Mouse (Mus musculus) kidney, adult 18-20 months (tissue): Measurements from ENCODE around the gene Lingo2.

ENCODE experiments used
- DNase-seq: peaks from one replicate; pipeline ENCODE4 v3.0.0; 2021

The Lingo2 gene

GRCm38 (mm10) chr4:36951150-36951954 is at the start of gene Lingo2:
Gene Lingo2, minus strand, starts transcription at chr4:36951747.
- no peak for DNase-seq

DNA sequence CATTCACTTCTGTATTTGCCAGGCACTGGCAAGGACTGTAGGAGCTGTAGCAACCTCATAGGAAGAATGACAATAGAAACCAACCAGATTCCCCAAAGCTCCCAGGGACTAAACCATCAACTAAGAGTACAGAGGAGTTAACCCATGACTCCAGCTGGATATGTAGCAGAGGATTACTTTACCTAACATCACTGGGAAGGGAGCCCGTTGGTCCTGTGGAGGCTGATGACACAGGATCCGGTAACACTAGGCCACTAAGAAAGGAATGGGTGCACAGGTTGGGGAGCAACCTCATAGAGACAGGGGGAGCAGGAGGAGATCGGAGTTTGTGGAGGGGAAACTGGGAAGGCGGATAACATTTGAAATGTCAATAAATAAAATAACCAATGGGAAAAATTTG is 21.8 kb upstream of the Lingo2 start:
- no peak for DNase-seq

GRCm38 (mm10) chr4:36952431-36953429 is 1.2 kb upstream of the Lingo2 start:
- DNase-seq, result no peak

DNA sequence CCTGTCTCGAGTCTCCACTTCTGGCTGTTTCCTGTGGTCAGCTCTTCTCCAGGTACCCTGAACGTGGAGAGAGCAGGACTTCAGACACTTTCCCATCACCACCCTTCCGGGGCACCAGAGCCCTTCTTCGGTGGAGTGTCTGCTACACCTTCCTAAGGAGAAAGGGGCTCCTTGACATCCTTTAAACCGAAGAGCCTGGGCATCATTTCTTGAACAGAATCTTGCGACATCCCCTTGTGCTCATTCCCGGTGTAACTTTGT is 338 bp upstream of the Lingo2 start:
- no peak for DNase-seq

DNA sequence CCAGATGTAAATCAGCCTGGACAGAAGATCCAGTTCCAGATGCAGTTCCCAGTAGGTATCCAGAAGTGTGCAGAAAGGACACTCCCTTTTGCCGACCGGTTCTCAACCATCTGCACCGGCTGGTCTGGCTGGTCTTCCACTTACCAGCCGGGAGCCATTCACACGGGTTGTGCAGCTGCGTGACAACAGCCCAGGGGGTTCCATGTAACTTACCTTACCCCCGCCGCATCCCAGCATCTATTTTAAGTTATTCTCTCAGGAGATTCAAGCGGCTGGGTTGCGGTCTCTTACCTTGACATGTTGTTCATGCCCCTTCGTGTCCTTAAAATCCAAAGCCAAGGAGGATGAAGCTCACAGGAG is 777 bp downstream of the Lingo2 start:
- DNase-seq, result no peak

DNA sequence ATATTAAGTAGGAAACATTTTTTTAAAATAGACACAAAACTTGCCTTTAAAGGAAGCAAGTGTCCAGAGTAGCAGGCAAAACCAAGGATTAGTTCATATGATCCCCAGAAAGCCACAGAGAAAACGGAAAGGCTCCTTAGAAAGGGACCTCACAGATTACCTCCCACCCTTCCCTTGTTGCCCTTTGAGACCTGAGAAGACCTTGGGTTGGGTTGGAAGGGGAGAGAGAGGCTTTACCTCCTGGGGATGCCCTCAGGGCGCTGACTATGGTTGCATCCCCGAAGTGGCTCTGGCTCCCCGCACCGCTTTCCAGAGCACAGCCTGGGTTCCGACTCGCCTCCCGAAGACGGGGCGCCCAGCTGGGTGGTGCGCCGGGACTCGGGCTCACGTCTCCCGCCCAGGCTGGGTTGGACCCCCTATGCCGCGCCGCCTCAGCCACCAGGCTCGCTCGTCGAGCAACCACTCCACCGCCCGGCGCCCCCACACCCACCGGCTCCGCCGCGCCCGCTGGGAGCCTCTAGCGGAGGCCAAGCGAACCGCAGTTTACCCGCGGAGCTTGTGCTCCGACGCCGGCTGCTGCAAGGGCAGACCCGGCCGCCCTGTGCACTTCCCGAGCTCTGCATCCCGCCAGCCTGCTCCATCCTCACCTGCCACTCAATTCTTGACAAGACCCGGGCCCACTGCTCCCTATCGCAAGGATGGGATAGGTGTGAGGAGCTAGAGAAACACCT is 1.4 kb downstream of the Lingo2 start:
- peak; percentile 11 for DNase-seq

- DNase-seq, result no peak
These were observed 60.7 kb downstream of the Lingo2 start for GRCm38 (mm10) chr4:36890810-36891209.

DNA sequence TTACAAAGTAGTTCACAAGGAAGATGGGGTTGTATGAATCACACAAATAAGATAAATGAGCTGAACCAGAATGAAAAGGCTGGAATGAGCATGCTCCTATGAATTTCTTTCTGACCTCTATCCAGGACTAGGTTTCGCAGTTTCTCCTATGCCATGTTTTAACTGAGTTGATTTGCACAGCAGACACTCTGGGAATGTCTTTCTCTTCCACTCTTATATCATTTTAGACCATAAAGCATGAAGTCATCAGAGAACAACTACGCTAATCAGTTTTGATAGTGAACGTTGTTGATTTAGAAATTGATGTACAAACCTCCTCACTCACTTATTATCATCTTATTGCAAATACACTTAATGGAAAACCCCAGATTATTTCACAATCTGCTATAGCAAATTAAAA is 61.2 kb downstream of the Lingo2 start:
- DNase-seq, result no peak

DNA sequence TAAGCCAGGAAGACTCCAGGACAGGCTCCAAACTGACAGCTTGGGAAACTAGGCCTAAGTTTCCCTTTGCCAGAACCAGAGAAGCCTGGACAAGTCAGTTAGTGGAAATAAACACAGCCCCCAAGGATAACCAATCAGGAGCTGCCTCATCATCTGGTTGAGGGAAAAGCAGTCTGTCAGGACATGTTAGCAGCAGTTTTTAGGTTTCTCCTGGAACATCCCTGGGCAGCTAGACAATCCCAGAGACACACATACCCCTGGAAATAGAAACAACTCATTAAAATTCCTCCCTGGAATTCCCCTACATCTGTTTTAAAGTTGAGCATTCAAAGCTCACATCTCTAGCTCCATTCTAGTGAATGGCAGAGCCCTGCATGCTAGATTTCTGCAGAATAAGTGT is 76.8 kb downstream of the Lingo2 start:
- DNase-seq, result no peak

GRCm38 (mm10) chr4:36824982-36825381 is 126.6 kb downstream of the Lingo2 start:
- DNase-seq, result no peak

- no peak for DNase-seq
These were observed 129.6 kb downstream of the Lingo2 start for GRCm38 (mm10) chr4:36821914-36822313.

DNA sequence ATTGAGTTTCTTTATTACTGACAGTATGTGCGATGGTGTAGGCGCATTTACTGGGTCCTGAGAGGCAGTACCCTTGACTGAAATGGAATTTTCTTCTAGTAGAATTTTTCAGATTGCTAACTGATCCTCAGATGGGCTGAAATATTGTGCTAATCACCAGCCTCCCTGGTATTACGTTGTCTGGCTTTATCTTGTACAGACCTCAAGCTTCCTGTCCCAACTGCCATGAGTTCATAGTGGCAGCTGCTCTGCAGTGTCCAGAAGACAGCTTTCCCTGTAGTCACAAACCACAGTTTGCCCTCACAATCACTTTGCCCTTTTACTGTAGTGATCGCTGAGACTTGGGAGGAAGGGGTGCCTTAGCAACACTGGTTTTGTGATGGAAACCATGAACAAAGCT is 176.5 kb downstream of the Lingo2 start:
- no peak for DNase-seq

GRCm38 (mm10) chr4:36730691-36731090 is 220.9 kb downstream of the Lingo2 start:
- DNase-seq, result no peak

- DNase-seq, result no peak
These were observed 235.1 kb downstream of the Lingo2 start for GRCm38 (mm10) chr4:36716411-36716810.

GRCm38 (mm10) chr4:36698888-36699287 is 252.7 kb downstream of the Lingo2 start:
- no peak for DNase-seq

GRCm38 (mm10) chr4:36696810-36697209 is 254.7 kb downstream of the Lingo2 start:
- no peak for DNase-seq

- no peak for DNase-seq
These were observed 291.6 kb downstream of the Lingo2 start for GRCm38 (mm10) chr4:36659920-36660319.

DNA sequence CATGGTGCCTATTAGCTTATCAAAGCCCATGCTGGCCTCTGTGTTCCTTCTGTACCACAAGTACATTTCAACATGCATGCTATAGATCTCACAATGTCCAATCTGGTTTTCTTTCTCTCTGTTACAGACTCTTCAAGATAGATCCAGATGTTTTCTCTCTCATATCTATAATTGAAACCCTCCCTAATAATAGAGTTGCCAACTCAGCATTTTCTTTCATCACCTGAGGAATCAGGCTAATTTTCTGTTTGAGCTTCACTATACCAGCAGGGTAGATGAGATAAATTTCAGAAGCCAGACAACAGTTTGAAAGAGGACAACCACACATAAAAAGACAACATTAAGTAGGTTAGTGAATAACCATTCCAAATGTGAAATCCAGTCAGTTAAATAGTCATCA is 303.8 kb downstream of the Lingo2 start:
- DNase-seq, result no peak

DNA sequence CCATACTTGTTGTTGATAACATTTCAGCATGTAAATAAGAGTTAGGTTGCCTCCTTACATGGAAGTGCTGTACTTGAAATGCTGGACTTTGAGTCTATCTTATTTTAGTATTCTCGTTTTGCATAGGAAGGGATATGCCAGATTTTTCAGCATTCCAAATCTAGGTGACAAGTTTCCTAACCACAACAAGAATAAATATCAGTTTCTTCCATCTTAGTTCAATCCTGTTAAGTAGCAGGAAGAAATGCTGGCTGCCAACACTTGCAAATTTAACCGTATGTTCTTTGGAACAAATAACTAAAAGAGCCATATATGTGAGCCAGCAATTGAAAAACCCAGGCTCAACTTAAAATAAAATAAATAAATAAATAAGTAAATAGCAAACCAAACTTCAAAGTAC is 315.9 kb downstream of the Lingo2 start:
- DNase-seq, result no peak

- DNase-seq, result no peak
These were observed 374.7 kb downstream of the Lingo2 start for GRCm38 (mm10) chr4:36576801-36577200.

- no peak for DNase-seq
These were observed 375.3 kb downstream of the Lingo2 start for GRCm38 (mm10) chr4:36576256-36576655.

DNA sequence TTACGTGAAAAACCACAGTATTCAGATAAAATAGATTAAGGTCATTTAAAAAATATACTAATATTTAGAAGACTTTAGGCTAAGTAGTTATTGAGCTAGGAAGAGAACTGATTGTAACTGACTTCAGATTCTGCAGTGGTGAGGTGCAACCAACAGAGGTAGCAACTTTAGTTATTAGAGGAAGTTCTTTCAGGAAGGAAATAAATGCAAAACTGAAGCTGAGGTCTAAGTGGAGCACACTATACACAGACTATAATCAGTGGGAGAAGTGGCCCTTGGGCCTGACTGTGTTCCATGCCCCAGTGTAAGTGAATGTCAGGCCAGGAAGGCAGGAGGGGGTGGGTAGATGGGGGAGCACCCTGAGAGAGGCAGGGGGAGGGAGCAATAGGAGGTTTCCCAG is 385.0 kb downstream of the Lingo2 start:
- no peak for DNase-seq

GRCm38 (mm10) chr4:36560997-36561396 is 390.6 kb downstream of the Lingo2 start:
- no peak for DNase-seq
